Mouse (Mus musculus): ENCODE measurements around the gene Dab2.

Gene Dab2

DNA sequence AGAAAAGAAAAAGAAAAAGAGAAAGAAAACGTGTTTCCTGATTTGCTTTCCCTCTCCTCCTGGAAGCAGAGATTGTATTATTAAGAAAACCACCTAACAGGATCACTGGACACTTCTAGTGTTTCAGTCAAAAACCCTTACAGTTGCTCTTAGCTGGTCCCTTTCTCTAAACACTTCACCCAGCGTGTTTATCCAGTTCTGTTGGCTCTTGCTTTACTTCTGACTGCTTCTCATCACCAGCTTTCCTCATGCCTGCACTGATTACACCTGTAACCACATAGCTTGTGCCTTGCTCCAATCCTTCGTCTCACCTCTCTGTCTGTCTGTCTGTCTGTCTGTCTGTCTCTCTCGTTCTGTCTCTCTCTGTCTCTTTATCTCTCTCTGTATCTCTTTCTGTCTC, 25.9 kb downstream of the Dab2 start:
- no peak for DNase-seq (ENCODE audit: low spot score in 2 of 2)

DNA sequence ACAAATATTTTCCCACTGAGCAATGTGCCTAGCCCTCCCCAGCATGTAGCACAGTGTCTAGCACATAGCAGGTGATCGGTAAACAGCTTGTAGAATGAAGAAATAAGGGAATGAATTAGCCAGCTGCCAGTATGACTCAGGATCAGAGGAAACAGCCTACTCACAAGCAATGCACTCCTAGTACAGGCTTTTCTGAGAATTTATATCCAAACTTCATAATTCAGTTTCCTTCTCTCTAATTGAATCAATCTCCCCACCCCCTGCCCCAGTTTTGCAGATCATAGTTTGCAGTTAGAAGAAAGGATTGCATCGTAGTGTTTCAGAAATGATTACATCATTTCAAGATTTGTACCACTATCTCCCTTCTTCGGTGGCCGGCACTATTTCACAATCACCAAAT, 26.4 kb downstream of the Dab2 start:
- no peak for DNase-seq (ENCODE audit: low spot score in 2 of 2)

DNA sequence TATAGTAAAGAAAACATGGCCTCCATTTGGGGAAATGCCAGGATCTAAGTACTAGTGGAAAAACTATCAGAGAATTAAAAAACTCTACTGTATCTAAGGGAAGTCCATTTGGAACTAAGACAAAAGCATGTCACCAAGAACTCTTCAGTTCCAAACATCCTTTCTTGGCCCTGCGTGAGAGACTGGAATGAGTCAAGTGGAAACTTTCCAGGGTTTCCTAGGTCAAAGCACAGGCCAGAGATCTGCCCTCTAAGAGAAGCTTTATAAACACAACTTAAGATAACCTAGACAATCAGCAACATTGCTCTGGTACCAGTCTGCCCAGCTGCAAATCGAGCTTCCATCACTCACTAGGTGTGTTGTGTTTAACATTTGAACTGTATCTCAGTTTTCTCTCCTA, 31.8 kb downstream of the Dab2 start:
- DNase-seq (ENCODE audit: low spot score in 2 of 2), result no peak

DNA sequence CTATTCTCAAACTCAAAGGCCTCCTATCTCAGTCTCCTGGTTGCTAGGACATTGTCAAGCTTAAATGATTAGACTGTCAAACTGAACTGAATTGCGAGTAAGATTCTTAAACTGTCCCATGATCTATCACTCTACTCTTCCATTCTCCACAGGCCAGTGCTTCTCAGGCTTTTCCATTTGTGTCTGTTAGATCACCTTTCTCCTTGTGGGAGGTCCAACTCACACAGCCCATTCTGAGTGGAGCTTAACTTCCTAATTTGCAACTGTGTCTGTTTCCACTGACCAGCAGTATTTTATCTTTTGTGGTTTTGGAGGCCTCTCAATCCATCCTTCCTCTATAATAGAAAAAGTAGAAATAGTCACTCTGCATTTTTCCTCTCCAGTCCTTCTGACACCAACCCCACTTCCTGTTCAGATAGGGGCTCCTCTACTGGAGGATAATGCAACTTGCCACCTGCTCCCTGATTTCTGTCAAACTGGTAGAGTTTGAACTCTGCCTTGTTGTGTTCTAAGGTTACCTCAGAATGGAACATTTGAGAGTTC, 35.1 kb downstream of the Dab2 start:
- DNase-seq (ENCODE audit: low spot score in 2 of 2), result no peak

DNA sequence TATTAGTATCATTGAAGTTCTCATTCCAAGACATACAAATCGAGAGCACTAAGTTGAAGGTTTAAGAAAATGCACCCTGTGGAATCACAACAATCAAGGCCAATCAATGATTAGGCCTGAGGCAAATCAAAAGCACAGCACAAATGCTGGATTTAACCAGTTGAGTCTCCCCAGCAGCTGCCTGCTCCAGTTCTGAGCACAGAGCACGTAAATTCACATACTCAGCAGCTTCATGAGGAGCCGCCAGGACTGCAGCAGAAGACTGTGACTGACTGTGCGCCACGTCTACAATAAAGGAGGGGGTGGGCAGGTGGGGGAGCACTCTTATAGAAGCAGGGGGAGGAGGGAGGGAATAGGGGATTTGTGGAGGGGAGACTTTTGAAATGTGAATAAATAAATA, 40.2 kb downstream of the Dab2 start:
- no peak for DNase-seq (ENCODE audit: low spot score in 2 of 2)

DNA sequence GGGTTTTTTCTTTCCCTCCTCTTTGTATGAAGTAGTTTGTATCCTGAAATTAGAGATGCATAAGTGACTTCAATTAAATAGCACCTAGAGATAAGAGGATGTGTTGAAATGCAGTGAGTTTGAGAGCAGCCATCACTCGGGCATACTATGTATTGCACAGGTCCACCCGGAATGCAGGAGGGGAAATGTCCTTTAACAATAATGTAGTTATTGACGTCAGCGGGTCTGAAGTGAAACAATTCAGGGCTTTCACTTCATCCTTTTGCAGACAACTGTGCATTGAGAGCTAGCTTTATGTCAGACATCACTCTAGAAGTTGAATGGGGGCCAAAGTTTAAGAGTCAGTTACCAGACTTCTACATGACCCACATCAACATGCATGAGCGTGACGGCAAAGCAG, 40.8 kb downstream of the Dab2 start:
- DNase-seq (ENCODE audit: low spot score in 2 of 2), result no peak

DNA sequence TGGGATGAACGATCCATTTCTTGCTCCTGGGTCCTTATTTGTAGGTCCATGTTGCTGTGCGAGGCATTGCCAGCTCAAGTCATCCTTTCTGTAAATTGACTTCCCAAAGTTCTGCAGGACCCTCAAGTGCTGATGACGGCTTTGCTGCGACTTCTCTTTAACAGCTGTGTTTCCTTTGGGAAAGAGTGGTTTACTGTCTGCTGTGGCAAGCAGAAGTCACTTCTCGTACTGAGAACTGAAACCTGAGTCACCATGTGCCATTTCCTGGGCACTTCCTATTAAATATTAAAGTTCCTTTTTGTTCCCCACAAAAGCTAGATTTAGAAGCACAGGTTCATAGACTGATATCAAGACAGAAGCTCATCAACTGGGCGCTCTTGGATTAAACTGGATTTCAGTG, 41.8 kb downstream of the Dab2 start:
- DNase-seq (ENCODE audit: low spot score in 2 of 2), result no peak

DNA sequence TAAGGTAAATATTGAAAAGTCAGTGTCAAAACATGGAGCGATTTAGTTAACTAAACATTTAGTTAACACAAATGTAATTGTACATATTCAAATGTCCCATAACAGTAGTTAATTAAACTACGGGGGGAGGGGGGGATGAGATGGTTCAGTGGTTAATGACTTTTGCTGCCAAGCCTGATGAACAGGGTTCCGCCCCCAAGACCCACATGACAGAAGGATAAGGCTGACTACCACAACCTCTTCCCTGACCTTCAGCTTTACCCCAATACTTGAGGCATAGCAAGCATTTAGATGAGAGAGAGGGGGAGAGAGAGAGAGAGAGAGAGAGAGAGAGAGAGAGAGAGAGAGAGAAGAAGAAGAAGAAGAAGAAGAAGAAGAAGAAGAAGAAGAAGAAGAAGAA, 54.3 kb downstream of the Dab2 start:
- DNase-seq (ENCODE audit: low spot score in 2 of 2), result no peak

DNA sequence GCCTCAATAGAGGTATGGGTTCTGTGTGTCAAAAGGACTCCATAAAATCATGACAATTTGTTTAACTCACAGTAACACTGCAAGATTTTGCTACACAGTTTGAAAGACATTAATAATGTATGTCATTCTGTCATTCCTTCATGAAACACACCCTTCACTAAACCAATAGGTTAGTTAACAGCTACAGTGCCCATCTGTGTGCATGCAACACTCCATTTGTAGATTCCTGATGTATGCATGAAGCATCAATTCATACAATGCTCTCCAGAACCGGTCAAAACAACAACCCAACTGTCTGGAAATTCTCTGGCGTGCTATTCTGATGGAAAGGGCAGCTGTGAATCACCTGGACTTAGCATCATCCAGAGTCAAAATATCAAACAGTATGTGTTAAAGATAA, 60.3 kb downstream of the Dab2 start:
- no peak for DNase-seq (ENCODE audit: low spot score in 2 of 2)

DNA sequence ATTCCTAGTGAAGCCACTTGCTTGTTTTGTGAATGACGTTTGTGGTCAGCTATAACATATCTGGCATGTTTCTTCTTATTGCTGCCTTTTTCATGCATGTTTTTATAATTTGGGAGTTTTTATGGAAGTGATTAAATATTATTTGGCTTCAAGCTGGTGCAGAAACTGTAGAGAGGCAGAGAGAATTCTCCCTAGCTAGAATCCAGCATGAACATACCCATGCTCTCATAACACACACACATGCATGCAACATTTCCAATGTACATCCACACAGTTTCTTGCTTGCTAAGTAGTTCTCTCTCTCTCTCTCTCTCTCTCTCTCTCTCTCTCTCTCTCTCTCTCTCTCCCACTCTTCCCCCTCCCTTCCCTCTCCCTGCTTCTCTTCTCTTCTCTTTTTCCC, 70.4 kb downstream of the Dab2 start:
- DNase-seq (ENCODE audit: low spot score in 2 of 2), result no peak

DNA sequence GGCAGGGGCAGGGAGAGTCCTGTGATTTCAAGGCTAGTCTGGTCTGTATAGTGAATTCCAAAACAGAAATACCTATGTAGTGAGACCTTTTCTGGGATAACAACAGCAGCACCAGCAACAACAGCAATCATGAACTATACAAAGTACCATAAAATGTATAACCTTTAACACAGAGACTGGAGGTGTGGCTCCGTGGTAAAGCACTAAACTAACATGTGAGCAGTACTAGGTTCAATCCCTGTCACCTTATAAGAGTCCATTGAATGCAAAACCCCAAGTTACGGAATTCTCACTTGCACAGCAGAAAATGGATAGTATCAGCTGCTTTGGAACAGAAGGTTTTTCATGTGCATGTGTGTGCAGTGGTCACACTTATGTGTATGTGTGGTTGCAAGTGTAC, 71.9 kb downstream of the Dab2 start:
- DNase-seq (ENCODE audit: low spot score in 2 of 2), result no peak

DNA sequence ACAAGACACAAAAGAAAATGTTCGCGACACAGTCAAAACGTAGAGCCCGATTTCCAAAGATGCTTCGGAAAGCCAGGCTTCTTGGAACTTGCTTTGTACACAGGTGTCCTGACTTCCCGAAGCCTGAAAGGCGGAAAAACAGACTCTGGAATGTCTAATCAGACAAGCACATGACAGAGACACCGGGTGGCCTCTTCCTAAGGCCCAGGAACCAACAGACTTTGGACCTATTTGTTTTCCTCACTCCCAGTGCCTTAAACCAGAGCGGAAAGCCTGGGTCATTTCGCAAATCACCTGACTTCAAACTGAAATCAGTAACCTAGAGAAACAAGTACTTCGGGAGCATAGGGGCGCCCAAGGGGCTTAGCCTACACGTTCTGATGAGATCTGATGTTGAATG, 75.4 kb downstream of the Dab2 start:
- no peak for DNase-seq (ENCODE audit: low spot score in 2 of 2)

DNA sequence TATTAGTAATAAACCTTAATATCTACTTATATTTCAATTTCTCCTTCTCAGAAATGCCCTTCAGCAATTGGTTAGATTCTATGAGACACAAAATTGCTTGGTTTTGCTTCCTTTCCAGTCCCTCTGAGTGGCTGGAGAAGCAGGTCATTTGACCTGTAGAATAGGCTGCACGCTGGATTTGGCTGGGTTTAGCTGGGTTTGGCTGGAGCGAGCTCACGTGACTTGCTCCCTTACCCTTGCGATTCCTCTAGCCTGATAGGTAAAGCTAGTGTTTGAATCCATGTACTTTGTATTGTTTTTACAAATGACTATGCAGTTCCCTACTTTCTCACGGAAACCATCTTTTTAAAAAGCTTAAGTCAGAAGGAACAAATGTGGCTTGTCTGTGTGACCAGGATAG, 76.4 kb downstream of the Dab2 start:
- DNase-seq (ENCODE audit: low spot score in 2 of 2), result no peak

DNA sequence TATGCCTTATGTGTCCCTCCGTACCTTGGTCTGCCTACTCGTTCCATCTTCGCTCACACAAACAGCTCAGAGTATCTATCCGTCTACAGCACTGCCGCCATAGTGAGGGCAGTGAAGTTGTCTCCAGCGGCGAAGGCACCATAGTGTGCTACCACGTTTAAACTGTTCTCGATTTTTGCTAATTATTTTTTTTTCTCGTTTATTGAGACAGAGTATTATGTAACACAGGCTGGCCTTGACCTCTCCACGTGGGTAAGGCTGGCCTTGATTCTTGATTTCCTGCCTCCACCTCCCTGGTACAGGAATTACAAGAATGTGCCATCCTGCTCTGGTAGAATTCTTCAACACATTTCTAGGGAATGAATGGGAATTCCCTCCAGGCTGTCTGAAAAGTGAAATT, 77.2 kb downstream of the Dab2 start:
- DNase-seq (ENCODE audit: low spot score in 2 of 2), result no peak

DNA sequence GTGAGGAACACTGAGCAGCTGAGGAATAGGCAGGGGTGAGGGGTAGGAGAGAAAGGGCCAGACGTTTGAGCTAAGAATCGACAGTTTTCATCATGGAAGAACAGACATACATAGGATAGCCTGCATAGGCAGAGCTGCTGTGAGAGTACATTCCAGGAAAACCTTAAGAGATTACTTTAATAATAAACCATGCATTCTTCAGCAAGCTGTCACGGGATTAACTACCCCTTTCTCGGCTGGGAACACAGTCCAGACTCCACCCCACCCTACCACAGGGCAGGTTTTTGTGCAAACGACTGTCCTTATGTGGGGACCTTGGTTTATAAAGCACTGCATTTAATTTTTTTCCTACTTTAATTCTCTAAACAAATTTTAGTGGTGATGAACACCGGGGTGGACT, 84.4 kb downstream of the Dab2 start:
- no peak for DNase-seq (ENCODE audit: low spot score in 2 of 2)

DNA sequence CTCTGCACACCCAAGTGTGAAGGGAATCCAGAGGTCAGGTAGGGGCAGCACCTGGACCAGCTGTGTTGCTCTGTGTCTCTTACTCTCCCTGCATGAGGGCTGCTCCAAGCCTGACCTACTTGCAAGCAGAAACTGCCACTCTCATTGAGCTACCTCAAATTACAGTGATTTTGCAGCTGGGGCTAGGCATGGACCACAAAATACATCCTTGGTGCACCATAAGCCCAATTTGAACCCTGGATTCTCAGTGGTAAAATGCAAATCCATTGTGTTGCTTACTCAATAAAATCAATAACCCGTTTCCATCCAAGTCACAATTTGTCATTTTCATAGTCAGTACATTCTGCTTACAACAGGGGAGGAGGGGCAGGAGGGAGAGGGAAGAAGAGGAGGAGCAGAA, 85.7 kb downstream of the Dab2 start:
- no peak for DNase-seq (ENCODE audit: low spot score in 2 of 2)

DNA sequence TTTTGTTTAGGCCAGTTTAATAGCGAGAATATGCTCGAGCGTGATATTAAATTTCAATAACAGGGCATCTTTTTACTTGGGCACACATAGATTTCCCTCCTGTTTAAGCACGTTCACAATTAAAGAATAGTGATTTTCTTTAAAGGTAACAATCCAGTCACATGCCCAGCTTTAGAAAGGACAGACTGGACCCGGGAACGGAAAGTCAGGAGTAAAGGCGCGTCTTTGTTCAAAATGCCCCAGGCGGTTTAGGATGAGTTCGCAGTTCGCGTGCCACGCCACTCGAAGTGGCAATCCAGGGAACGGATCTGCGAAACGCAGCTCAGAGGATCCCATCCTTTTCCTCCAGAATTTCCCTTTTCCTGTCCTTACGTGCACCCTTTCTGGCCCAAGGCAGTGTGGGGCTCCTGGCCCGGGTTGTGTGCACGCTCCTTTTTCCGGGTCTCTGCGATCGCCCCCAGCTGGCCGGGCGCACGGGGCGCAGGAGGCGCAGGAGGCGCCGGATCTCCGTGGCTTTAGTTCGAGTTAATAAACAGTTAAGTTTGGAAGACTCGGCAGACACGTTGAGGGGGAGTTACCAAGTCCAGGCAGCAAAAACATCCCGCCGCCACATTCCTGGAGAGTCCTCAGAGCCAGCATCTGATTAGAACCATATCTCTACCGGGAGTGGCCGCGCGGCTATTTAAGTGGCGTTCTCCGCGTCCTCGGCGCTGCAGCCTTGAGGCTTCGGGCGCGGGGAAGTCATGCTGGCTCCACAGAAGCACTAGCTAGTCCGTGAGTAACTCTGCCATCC, 86.8 kb downstream of the Dab2 start:
- DNase-seq (ENCODE audit: low spot score in 2 of 2), result peak; percentile 60 to 64

DNA sequence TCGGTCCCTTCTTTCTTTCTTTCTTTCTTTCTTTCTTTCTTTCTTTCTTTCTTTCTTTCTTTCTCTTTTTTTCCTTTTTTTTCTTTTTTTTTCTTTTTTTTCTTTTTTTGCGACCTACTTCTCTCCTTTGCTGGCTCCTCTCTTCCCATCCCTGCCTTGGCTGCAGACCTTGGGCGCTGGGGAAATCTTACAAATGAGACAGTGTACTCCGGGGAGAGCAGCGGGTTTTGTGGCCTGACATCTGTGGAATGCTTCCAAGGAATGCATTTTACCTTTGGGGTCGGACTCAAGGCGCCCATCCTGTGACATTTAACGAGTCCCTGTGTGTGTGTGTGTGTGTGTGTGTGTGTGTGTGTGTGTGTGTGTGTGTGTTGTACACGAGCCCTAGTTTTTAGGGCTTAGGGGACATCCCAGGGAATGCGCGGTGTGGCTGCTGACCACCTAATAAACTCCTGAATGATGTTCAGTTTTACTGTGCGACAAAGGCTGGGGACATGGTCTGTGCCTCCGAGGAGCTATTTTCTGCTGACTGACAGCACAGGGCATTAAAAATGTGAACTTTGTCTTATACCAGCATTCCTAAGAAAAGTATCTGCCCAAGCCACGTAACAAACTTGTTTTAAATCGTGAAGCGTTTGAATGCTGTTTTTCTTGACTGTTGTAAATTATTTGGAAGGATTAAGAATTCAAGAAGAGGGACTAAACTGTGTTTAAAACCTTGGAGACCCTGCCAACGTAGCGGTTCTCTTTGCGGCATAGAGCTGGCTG, 87.6 kb downstream of the Dab2 start:
- DNase-seq (ENCODE audit: low spot score in 2 of 2), result no peak

DNA sequence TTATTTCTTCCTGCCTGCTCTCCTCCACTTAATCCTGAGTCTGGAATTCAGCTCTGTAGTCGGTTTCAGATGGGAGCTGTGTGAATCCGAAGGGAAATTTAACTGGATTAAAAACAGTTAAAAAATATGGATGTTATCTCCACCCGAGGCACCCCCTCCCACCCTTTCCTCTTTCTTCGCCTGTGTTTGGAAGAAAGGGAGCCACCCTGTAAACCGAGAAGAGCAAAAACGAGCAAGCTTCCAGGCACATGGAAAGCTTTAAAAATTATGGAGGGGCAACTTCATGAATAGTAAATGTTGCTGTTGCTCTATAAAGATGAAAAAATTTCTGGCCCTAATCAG, 88.1 kb downstream of the Dab2 start:
- DNase-seq (ENCODE audit: low spot score in 2 of 2), result no peak

DNA sequence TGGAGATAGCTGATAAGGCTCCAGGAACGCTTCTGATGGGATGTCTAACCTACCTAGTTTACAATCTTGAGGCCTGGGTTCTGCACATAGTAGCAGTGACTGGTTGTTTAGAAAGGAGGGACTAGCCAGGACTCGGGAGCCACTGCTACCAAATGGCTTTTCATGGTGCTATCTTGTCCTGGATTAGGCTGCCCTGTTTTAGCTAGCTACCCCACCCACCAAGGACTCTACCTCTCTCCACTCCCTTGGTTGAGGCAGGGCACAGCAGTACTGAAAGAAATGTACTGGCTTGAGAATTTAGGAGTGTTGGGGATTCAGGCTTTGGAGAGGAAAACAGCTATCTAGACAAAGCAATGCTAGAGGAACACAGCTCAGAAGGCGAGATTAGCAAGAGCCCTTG, 88.6 kb downstream of the Dab2 start:
- DNase-seq (ENCODE audit: low spot score in 2 of 2), result no peak

DNA sequence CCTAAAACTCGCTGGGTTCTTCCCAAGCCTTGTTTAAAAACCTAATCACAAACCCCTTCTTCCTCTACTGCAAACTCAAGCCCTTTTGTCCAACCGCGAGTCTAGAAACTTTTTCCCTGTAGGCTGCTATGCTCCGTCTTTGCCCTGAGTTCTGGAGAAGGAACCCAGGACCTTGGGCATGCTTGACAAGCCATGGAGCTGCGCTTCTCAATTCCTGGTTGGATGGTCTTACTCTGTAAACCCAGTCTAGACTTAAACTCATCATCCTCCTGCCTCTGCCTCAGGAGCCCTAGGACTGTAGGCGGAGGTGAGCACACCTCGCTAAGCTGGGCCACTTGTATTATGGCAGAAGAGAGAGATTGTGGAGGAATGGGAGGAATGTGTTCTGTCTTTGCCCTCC, 89.0 kb downstream of the Dab2 start:
- no peak for DNase-seq (ENCODE audit: low spot score in 2 of 2)

DNA sequence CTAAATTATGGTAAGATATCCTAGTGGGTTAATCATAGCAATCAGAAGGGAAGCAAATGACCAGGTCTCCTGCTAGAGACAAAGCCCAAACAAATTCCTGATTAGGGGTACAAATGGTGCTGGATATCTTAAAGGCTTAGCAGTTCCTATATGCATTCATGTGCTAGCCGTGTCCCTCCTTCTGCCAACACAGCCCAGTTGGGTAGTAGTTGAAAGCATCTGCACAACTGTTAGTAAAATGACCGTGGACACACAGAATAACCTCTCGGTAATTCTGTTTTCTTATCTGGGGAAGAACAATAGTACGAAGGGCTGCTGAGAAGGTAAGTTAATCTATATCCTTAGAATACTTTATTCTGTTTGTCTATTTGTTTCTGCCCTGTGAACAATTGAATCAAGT, 90.5 kb downstream of the Dab2 start:
- no peak for DNase-seq (ENCODE audit: low spot score in 2 of 2)

DNA sequence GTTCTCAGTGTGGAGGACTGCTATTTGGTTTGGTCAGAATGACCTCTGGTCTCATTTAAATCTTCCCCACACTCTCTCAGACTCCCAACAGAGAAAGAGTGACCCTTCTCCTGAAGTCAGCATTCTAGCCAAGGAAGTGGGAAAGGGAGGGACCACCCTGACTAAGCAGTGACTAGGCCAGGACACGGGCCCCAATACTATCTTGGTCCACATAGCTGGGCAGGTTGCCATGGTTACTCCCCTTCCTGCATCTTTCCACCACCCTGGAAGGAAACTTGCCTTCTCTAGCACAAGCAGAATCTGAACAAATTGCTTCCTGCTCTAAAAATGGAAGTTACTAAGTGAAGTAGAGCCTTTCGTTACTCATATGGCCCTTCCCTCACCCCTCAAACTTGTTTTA, 91.1 kb downstream of the Dab2 start:
- DNase-seq (ENCODE audit: low spot score in 2 of 2), result no peak

All from frontal cortex, postnatal 14 days (tissue).